Mouse (Mus musculus) lung, adult 2 months (tissue): ENCODE data around the gene 2310061I04Rik. TPM values are rescaled to one million over a fixed set of nuclear protein-coding genes. Genes with fewer than 3 reads are reported as not detected.

ENCODE experiments used
- DNase-seq: peaks from one replicate; pipeline ENCODE4 v3.0.0; 2022
- H3K4me1 ChIP-seq: fragments of 200-500 bp; 2 replicates; pipeline ENCODE4 v1.6.1; 2011; ENCODE audit warnings: low read length; ENCODE audit not compliant: control insufficient read depth, insufficient read depth
- H3K4me3 ChIP-seq: fragments of 200-500 bp; replicated peaks from 2 replicates; pipeline ENCODE3; 2011; ENCODE audit warnings: low read depth, mild to moderate bottlenecking, control low read depth, low read length; ENCODE audit errors: extremely low read depth
- CTCF ChIP-seq: fragments of 200-500 bp; IDR thresholded peaks from 2 replicates; pipeline ENCODE4 v1.5.1; 2011; ENCODE audit warnings: mild to moderate bottlenecking, low read length, control low read depth; ENCODE audit not compliant: insufficient read depth
- POLR2A ChIP-seq: fragments of 200-500 bp; IDR thresholded peaks from 2 replicates; pipeline ENCODE4 v1.6.1; 2011; ENCODE audit warnings: low read depth, mild to moderate bottlenecking, control low read depth, low read length, borderline replicate concordance; ENCODE audit errors: extremely low read depth
- WGBS: fragments of 180-500 bp; shearing (Covaris S2); methylation state at CpG from one replicate; pipeline ENCODE4 v1.1.7; 2018; 5-methylcytosine and 5-hydroxymethylcytosine counted together
- polyA plus RNA-seq: library from polyadenylated mRNA; depleted of rRNA; stranded (reverse); fragments of >200 nt; gene quantifications from 2 replicates; pipeline ENCODE4 v1.2.3, GENCODE M21; 2012; rRNA removed

Gene 2310061I04Rik
- polyA plus RNA-seq, 1 experiment, result 38.1 TPM

GRCm38 (mm10) chr17:35843514-35843913, 53.7 kb downstream of the 2310061I04Rik start:
- TF ChIP-seq POLR2A (no peak), CTCF (0 out of 2 replicates have a peak, but pooled peaks have one; percentile 2)
- DNase-seq, result no peak
- H3K4me1 ChIP-seq, result 0 out of 2 replicates have a peak, but pooled peaks cover 5% of the 10 kb centered on the region
- H3K4me3 ChIP-seq, result no peak overlapping the region
- WGBS, result 90% methylated on average over 3 of the region's 3 CpGs

Other genes starting within 250 kb of the 2310061I04Rik start
- gene Vars2, start 229.8 kb downstream of the 2310061I04Rik start, polyA plus RNA-seq, result 44.0 and 46.6 TPM in 2 replicates
- gene Gtf2h4, start 223.7 kb downstream of the 2310061I04Rik start, polyA plus RNA-seq, result 21.3 and 22.5 TPM in 2 replicates
- gene Ddr1, start 192.8 kb downstream of the 2310061I04Rik start, polyA plus RNA-seq, result 63.9 and 66.2 TPM in 2 replicates
- gene Ier3, start 75.7 kb downstream of the 2310061I04Rik start, polyA plus RNA-seq, result 133 TPM in 2 replicates
- gene Flot1, start 74.2 kb downstream of the 2310061I04Rik start, polyA plus RNA-seq, result 81.9 and 89.7 TPM in 2 replicates
- gene Tubb5, start 59.1 kb downstream of the 2310061I04Rik start, polyA plus RNA-seq, result 258 and 298 TPM in 2 replicates
- gene Mdc1, start 55.9 kb downstream of the 2310061I04Rik start, polyA plus RNA-seq, result 6.8 and 8.2 TPM in 2 replicates
- 16.5 and 26.2 TPM in 2 replicates for gene Nrm, start 36.1 kb downstream of the 2310061I04Rik start, polyA plus RNA-seq
- 53.9 and 61.5 TPM in 2 replicates for gene Ppp1r18, start 31.8 kb downstream of the 2310061I04Rik start, polyA plus RNA-seq
- gene Dhx16, start 17.6 kb downstream of the 2310061I04Rik start, polyA plus RNA-seq, result 62.8 and 70.1 TPM in 2 replicates
- 49.4 and 57.7 TPM in 2 replicates for gene Atat1, start 12.6 kb upstream of the 2310061I04Rik start, polyA plus RNA-seq
- gene Mrps18b, start 19.0 kb upstream of the 2310061I04Rik start, polyA plus RNA-seq, result 30.4 and 43.8 TPM in 2 replicates
- gene Ppp1r10, start 19.0 kb upstream of the 2310061I04Rik start, polyA plus RNA-seq, result 27.4 and 28.6 TPM in 2 replicates
- gene Abcf1, start 72.3 kb upstream of the 2310061I04Rik start, polyA plus RNA-seq, result 56.3 and 60.6 TPM in 2 replicates
- gene Gnl1, start 82.4 kb upstream of the 2310061I04Rik start, polyA plus RNA-seq, result 34.1 and 37.1 TPM in 2 replicates
- 16.0 and 19.0 TPM in 2 replicates for gene Prr3, start 82.8 kb upstream of the 2310061I04Rik start, polyA plus RNA-seq
- gene H2-T24, start 123.1 kb upstream of the 2310061I04Rik start, polyA plus RNA-seq, result 9.2 and 16.5 TPM in 2 replicates
- gene H2-T23, start 135.4 kb upstream of the 2310061I04Rik start, polyA plus RNA-seq, result 180 and 232 TPM in 2 replicates
- 53.9 and 55.1 TPM in 2 replicates for gene H2-T22, start 145.3 kb upstream of the 2310061I04Rik start, polyA plus RNA-seq
- gene Gm6034, start 145.5 kb upstream of the 2310061I04Rik start, polyA plus RNA-seq, result not detected in 2 replicates
- not detected in 2 replicates for gene Gm11127, start 160.9 kb upstream of the 2310061I04Rik start, polyA plus RNA-seq
- gene Gm19684, start 224.2 kb upstream of the 2310061I04Rik start, polyA plus RNA-seq, result 0.22 and 0.29 TPM in 2 replicates
- not detected in 2 replicates for gene Gm7030, start 232.0 kb upstream of the 2310061I04Rik start, polyA plus RNA-seq